Mouse (Mus musculus): ENCODE measurements around the gene Timm8a2. TPM values are rescaled to one million over a fixed set of nuclear protein-coding genes. Genes with fewer than 3 reads are reported as not detected.

Gene Timm8a2
- polyA plus RNA-seq, 1 experiment from 2014 or later = not detected

- Histone ChIP-seq H3K9me3 (ENCODE audit: control insufficient read depth, low read length) (no peaks in the 10 kb centered on the region), H3K36me3 (ENCODE audit: control insufficient read depth, insufficient read depth, low read length) (no peaks in the 10 kb centered on the region), H3K4me2 (ENCODE audit: low read depth) (no peak overlapping the region), H3K4me3 (ENCODE audit: low read depth, low read length) (no peak overlapping the region), H3K27ac (ENCODE audit: low read depth, low read length) (no peak overlapping the region), H3K9ac (ENCODE audit: low read length) (no peak overlapping the region), H3K4me1 (ENCODE audit: control insufficient read depth, insufficient read depth, low read length) (no peaks in the 10 kb centered on the region), H3K27me3 (ENCODE audit: control insufficient read depth, insufficient read depth, low read length) (no peaks in the 10 kb centered on the region)
- ATAC-seq (ENCODE audit: insufficient read depth, low FRiP score, low TSS enrichment) (no peak), DNase-seq (ENCODE audit: low spot score) (no peak)
- WGBS = 91% methylated on average over 2 of the region's 2 CpGs
Observed at GRCm38 (mm10) chr14:122035860-122036259, 1.4 kb downstream of the Timm8a2 start.

DNA sequence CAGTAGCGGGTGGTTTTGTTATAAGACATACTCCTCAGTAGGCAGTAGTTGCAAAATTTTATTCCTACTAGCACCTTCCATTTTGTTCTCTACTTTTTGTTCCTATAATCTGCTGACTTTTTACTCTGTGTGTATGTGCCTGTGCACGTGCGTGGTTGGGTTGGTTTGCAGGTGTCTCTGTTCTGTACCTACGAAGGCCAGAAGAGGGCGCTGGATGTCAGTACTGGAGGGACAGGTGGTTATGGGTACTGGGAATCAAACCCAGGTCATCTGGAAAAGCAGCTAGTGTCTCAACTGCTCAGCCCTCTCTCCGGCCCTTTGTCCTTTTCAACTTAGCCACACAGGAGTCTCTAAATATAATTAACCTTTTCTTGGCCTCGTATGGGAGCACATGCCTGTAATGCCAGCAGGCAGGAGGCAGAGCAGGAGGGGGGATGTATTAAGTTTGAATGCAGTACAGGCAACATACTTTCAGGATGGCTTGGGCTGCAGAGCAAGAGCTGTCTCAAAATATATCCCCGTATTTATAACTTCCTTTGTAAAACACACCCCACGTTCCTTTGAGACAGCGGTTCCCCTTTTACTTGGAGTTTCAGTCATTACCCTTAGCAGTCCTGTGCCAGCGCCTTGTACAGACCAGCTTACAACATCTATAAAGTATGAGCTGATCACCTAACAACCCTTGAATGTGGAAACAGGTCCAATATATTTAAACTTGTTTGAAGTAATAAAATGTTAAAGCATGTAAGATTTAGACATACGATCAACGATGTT is 4.6 kb downstream of the Timm8a2 start:
- Histone ChIP-seq H3K9ac (ENCODE audit: low read length) (no peak overlapping the region), H3K9me3 (ENCODE audit: control insufficient read depth, low read length) (no peaks in the 10 kb centered on the region), H3K4me2 (ENCODE audit: low read depth) (no peak overlapping the region), H3K4me1 (ENCODE audit: control insufficient read depth, insufficient read depth, low read length) (no peaks in the 10 kb centered on the region), H3K4me3 (ENCODE audit: low read depth, low read length) (no peak overlapping the region), H3K27me3 (ENCODE audit: control insufficient read depth, insufficient read depth, low read length) (no peaks in the 10 kb centered on the region), H3K27ac (ENCODE audit: low read depth, low read length) (no peak overlapping the region), H3K36me3 (ENCODE audit: control insufficient read depth, insufficient read depth, low read length) (no peaks in the 10 kb centered on the region)
- ATAC-seq (ENCODE audit: insufficient read depth, low FRiP score, low TSS enrichment) (no peak), DNase-seq (ENCODE audit: low spot score) (no peak)
- 87% methylated on average over 13 of the region's 13 CpGs for WGBS

GRCm38 (mm10) chr14:122041413-122041825 is 6.9 kb downstream of the Timm8a2 start:
- no peak overlapping the region for H3K4me3 ChIP-seq (ENCODE audit: low read depth, low read length)
- no peaks in the 10 kb centered on the region for H3K27me3 ChIP-seq (ENCODE audit: control insufficient read depth, insufficient read depth, low read length)
- no peaks in the 10 kb centered on the region for H3K4me1 ChIP-seq (ENCODE audit: control insufficient read depth, insufficient read depth, low read length)
- no peak overlapping the region for H3K9ac ChIP-seq (ENCODE audit: low read length)
- no peak overlapping the region for H3K27ac ChIP-seq (ENCODE audit: low read depth, low read length)
- ATAC-seq (ENCODE audit: insufficient read depth, low FRiP score, low TSS enrichment) = no peak
- no peak for DNase-seq (ENCODE audit: low spot score)
- H3K36me3 ChIP-seq (ENCODE audit: control insufficient read depth, insufficient read depth, low read length) = no peaks in the 10 kb centered on the region
- H3K4me2 ChIP-seq (ENCODE audit: low read depth) = no peak overlapping the region
- H3K9me3 ChIP-seq (ENCODE audit: control insufficient read depth, low read length) = no peaks in the 10 kb centered on the region
- 91% methylated on average over 3 of the region's 3 CpGs for WGBS

- Histone ChIP-seq H3K9ac (ENCODE audit: low read length) (no peak overlapping the region), H3K27me3 (ENCODE audit: control insufficient read depth, insufficient read depth, low read length) (no peaks in the 10 kb centered on the region), H3K36me3 (ENCODE audit: control insufficient read depth, insufficient read depth, low read length) (no peaks in the 10 kb centered on the region), H3K4me3 (ENCODE audit: low read depth, low read length) (no peak overlapping the region), H3K4me1 (ENCODE audit: control insufficient read depth, insufficient read depth, low read length) (no peaks in the 10 kb centered on the region), H3K4me2 (ENCODE audit: low read depth) (no peak overlapping the region), H3K9me3 (ENCODE audit: control insufficient read depth, low read length) (no peaks in the 10 kb centered on the region), H3K27ac (ENCODE audit: low read depth, low read length) (no peak overlapping the region)
- ATAC-seq (ENCODE audit: insufficient read depth, low FRiP score, low TSS enrichment) (no peak), DNase-seq (ENCODE audit: low spot score) (no peak)
- 85% methylated on average over 8 of the region's 8 CpGs for WGBS
Observed at GRCm38 (mm10) chr14:122042142-122042694, 7.7 kb downstream of the Timm8a2 start.

GRCm38 (mm10) chr14:122047784-122048183 is 13.3 kb downstream of the Timm8a2 start:
- Histone ChIP-seq H3K4me3 (ENCODE audit: low read depth, low read length) (no peak overlapping the region), H3K9ac (ENCODE audit: low read length) (no peak overlapping the region), H3K4me2 (ENCODE audit: low read depth) (no peak overlapping the region), H3K4me1 (ENCODE audit: control insufficient read depth, insufficient read depth, low read length) (no peaks in the 10 kb centered on the region), H3K27ac (ENCODE audit: low read depth, low read length) (no peak overlapping the region), H3K36me3 (ENCODE audit: control insufficient read depth, insufficient read depth, low read length) (no peaks in the 10 kb centered on the region), H3K27me3 (ENCODE audit: control insufficient read depth, insufficient read depth, low read length) (no peaks in the 10 kb centered on the region), H3K9me3 (ENCODE audit: control insufficient read depth, low read length) (no peaks in the 10 kb centered on the region)
- ATAC-seq (ENCODE audit: insufficient read depth, low FRiP score, low TSS enrichment) (no peak), DNase-seq (ENCODE audit: low spot score) (no peak)
- WGBS = 93% methylated on average over 8 of the region's 8 CpGs

DNA sequence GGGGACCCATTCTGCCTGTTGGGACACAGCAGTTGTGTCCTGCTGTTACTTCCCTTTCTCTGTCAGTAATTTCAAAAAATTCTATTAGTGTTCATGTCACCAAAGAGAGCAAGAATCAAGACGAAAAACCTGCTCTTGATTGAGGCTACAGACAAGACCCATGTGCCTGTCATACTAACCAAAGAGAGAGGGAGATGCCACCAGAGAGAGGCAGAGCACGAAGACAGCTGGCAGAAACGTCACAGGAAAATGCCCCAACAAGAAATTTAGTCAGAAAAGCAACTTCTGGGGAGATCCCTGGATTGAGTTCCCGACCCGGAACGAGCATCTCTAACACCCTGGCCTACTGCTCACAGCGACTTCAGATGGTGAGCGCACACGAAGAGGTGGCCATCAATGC is 14.3 kb downstream of the Timm8a2 start:
- 91% methylated on average over 9 of the region's 9 CpGs for WGBS
- DNase-seq (ENCODE audit: low spot score) (no peak), ATAC-seq (ENCODE audit: insufficient read depth, low FRiP score, low TSS enrichment) (no peak)
- Histone ChIP-seq H3K4me2 (ENCODE audit: low read depth) (no peak overlapping the region), H3K4me1 (ENCODE audit: control insufficient read depth, insufficient read depth, low read length) (no peaks in the 10 kb centered on the region), H3K9me3 (ENCODE audit: control insufficient read depth, low read length) (no peaks in the 10 kb centered on the region), H3K4me3 (ENCODE audit: low read depth, low read length) (no peak overlapping the region), H3K27ac (ENCODE audit: low read depth, low read length) (no peak overlapping the region), H3K36me3 (ENCODE audit: control insufficient read depth, insufficient read depth, low read length) (no peaks in the 10 kb centered on the region), H3K27me3 (ENCODE audit: control insufficient read depth, insufficient read depth, low read length) (no peaks in the 10 kb centered on the region), H3K9ac (ENCODE audit: low read length) (no peak overlapping the region)

GRCm38 (mm10) chr14:122052896-122053635 is 18.6 kb downstream of the Timm8a2 start:
- H3K4me2 ChIP-seq (ENCODE audit: low read depth) = no peak overlapping the region

DNA sequence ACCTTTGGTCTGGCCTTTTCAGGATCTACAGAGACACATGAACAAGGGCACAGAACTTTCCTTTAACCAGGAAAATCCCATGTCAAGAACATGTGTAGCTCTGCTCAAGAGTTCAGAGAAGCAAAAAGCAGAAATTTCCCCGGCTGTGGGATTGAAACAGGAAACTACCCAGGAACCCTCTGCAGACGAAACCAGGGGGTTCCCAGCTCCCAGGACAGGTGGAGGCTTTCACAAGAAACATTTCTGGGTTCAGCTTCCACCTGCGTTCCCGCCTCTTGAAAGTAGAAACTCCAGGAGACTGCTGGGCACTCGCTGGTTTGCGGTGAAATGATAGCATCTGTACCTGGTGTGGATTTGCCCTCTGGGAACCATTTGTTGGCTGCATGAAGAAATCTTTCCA is 22.4 kb downstream of the Timm8a2 start:
- H3K27me3 ChIP-seq (ENCODE audit: control insufficient read depth, insufficient read depth, low read length) = no peaks in the 10 kb centered on the region
- WGBS = 86% methylated on average over 6 of the region's 6 CpGs
- no peak for ATAC-seq (ENCODE audit: insufficient read depth, low FRiP score, low TSS enrichment)
- H3K9me3 ChIP-seq (ENCODE audit: control insufficient read depth, low read length) = no peaks in the 10 kb centered on the region
- DNase-seq (ENCODE audit: low spot score) = no peak
- H3K27ac ChIP-seq (ENCODE audit: low read depth, low read length) = no peak overlapping the region
- H3K4me3 ChIP-seq (ENCODE audit: low read depth, low read length) = no peak overlapping the region
- no peaks in the 10 kb centered on the region for H3K4me1 ChIP-seq (ENCODE audit: control insufficient read depth, insufficient read depth, low read length)
- no peak overlapping the region for H3K9ac ChIP-seq (ENCODE audit: low read length)
- no peaks in the 10 kb centered on the region for H3K36me3 ChIP-seq (ENCODE audit: control insufficient read depth, insufficient read depth, low read length)
- H3K4me2 ChIP-seq (ENCODE audit: low read depth) = no peak overlapping the region

More at GRCm38 (mm10) chr14:122052896-122053635, 18.6 kb downstream of the Timm8a2 start:
- Histone ChIP-seq H3K36me3 (ENCODE audit: control insufficient read depth, insufficient read depth, low read length) (no peaks in the 10 kb centered on the region), H3K4me1 (ENCODE audit: control insufficient read depth, insufficient read depth, low read length) (no peaks in the 10 kb centered on the region), H3K9ac (ENCODE audit: low read length) (no peak overlapping the region), H3K4me3 (ENCODE audit: low read depth, low read length) (no peak overlapping the region), H3K27me3 (ENCODE audit: control insufficient read depth, insufficient read depth, low read length) (no peaks in the 10 kb centered on the region), H3K27ac (ENCODE audit: low read depth, low read length) (no peak overlapping the region), H3K9me3 (ENCODE audit: control insufficient read depth, low read length) (no peaks in the 10 kb centered on the region)
- 91% methylated on average over 9 of the region's 9 CpGs for WGBS
- no peak for ATAC-seq (ENCODE audit: insufficient read depth, low FRiP score, low TSS enrichment)
- DNase-seq (ENCODE audit: low spot score) = no peak

Data from neural tube, embryonic 11.5 days (tissue).